Mouse (Mus musculus): Measurements from ENCODE around the gene Cd83.

The Cd83 gene

GRCm38 (mm10) chr13:43806371-43807271 lies 22.0 kb downstream of the Cd83 start:
- DNase-seq (ENCODE audit: low spot score) = no peak

- DNase-seq (ENCODE audit: low spot score) = no peak
These were observed 22.7 kb downstream of the Cd83 start for GRCm38 (mm10) chr13:43807272-43807675.

GRCm38 (mm10) chr13:43810621-43811020 lies 26.0 kb downstream of the Cd83 start:
- DNase-seq (ENCODE audit: low spot score) = no peak

- DNase-seq (ENCODE audit: low spot score) = no peak
These were observed 27.3 kb downstream of the Cd83 start for GRCm38 (mm10) chr13:43811835-43812234.

- no peak for DNase-seq (ENCODE audit: low spot score)
These were observed 28.9 kb downstream of the Cd83 start for GRCm38 (mm10) chr13:43813431-43813830.

- DNase-seq (ENCODE audit: low spot score) = no peak
These were observed 32.9 kb downstream of the Cd83 start for GRCm38 (mm10) chr13:43817461-43817860.

- DNase-seq (ENCODE audit: low spot score) = no peak
These were observed 33.9 kb downstream of the Cd83 start for GRCm38 (mm10) chr13:43818307-43819019.

GRCm38 (mm10) chr13:43819020-43819310 lies 34.4 kb downstream of the Cd83 start:
- DNase-seq (ENCODE audit: low spot score) = no peak

GRCm38 (mm10) chr13:43820071-43820470 lies 35.5 kb downstream of the Cd83 start:
- DNase-seq (ENCODE audit: low spot score) = no peak

GRCm38 (mm10) chr13:43822306-43822705 lies 37.7 kb downstream of the Cd83 start:
- no peak for DNase-seq (ENCODE audit: low spot score)

- no peak for DNase-seq (ENCODE audit: low spot score)
These were observed 44.1 kb downstream of the Cd83 start for GRCm38 (mm10) chr13:43828648-43829047.

GRCm38 (mm10) chr13:43830892-43831673 lies 46.5 kb downstream of the Cd83 start:
- no peak for DNase-seq (ENCODE audit: low spot score)

GRCm38 (mm10) chr13:43832731-43833130 lies 48.2 kb downstream of the Cd83 start:
- DNase-seq (ENCODE audit: low spot score) = no peak

GRCm38 (mm10) chr13:43836376-43836775 lies 51.8 kb downstream of the Cd83 start:
- no peak for DNase-seq (ENCODE audit: low spot score)

GRCm38 (mm10) chr13:43837812-43838211 lies 53.2 kb downstream of the Cd83 start:
- DNase-seq (ENCODE audit: low spot score) = no peak

- no peak for DNase-seq (ENCODE audit: low spot score)
These were observed 60.6 kb downstream of the Cd83 start for GRCm38 (mm10) chr13:43845151-43845550.

GRCm38 (mm10) chr13:43847186-43847585 lies 62.6 kb downstream of the Cd83 start:
- DNase-seq (ENCODE audit: low spot score) = no peak

GRCm38 (mm10) chr13:43849816-43850215 lies 65.2 kb downstream of the Cd83 start:
- DNase-seq (ENCODE audit: low spot score) = no peak

- DNase-seq (ENCODE audit: low spot score) = no peak
These were observed 66.5 kb downstream of the Cd83 start for GRCm38 (mm10) chr13:43851108-43851507.

Measured in urinary bladder, postnatal 25 days (tissue).